Mouse (Mus musculus): ENCODE data around the gene Hk3.

The Hk3 gene

GRCm38 (mm10) chr13:55021194-55021779, at the start of gene Hk3:
Gene Hk3, minus strand, starts transcription at chr13:55021385.
- no peak for DNase-seq (ENCODE audit: extremely low spot score, low spot score)

GRCm38 (mm10) chr13:55069719-55070118, 48.5 kb upstream of the Hk3 start:
- DNase-seq (ENCODE audit: extremely low spot score, low spot score) = no peak

- no peak for DNase-seq (ENCODE audit: extremely low spot score, low spot score)
These were observed 42.1 kb upstream of the Hk3 start for GRCm38 (mm10) chr13:55063276-55063675.

GRCm38 (mm10) chr13:55058042-55058441, 36.9 kb upstream of the Hk3 start:
- DNase-seq (ENCODE audit: extremely low spot score, low spot score) = no peak

GRCm38 (mm10) chr13:55047706-55048105, 26.5 kb upstream of the Hk3 start:
- DNase-seq (ENCODE audit: extremely low spot score, low spot score) = no peak

- DNase-seq (ENCODE audit: extremely low spot score, low spot score) = no peak
These were observed 18.8 kb upstream of the Hk3 start for GRCm38 (mm10) chr13:55040016-55040415.

- no peak for DNase-seq (ENCODE audit: extremely low spot score, low spot score)
These were observed 3.0 kb upstream of the Hk3 start for GRCm38 (mm10) chr13:55024215-55024614.

GRCm38 (mm10) chr13:55022715-55023114, 1.5 kb upstream of the Hk3 start:
- no peak for DNase-seq (ENCODE audit: extremely low spot score, low spot score)

- DNase-seq (ENCODE audit: extremely low spot score, low spot score) = no peak
These were observed 1.1 kb upstream of the Hk3 start for GRCm38 (mm10) chr13:55022256-55022655.

GRCm38 (mm10) chr13:55020051-55020450, 1.1 kb downstream of the Hk3 start:
- no peak for DNase-seq (ENCODE audit: extremely low spot score, low spot score)

- peak; percentile 11 for DNase-seq (ENCODE audit: extremely low spot score, low spot score)
These were observed 2.0 kb downstream of the Hk3 start for GRCm38 (mm10) chr13:55019181-55019580.

GRCm38 (mm10) chr13:55018700-55019099, 2.5 kb downstream of the Hk3 start:
- no peak for DNase-seq (ENCODE audit: extremely low spot score, low spot score)

- DNase-seq (ENCODE audit: extremely low spot score, low spot score) = no peak
These were observed 3.1 kb downstream of the Hk3 start for GRCm38 (mm10) chr13:55017898-55018599.

GRCm38 (mm10) chr13:55017154-55017897, 3.9 kb downstream of the Hk3 start:
- peak; percentile 7 for DNase-seq (ENCODE audit: extremely low spot score, low spot score)

- DNase-seq (ENCODE audit: extremely low spot score, low spot score) = peak; percentile 39
These were observed 6.7 kb downstream of the Hk3 start for GRCm38 (mm10) chr13:55014451-55014850.

GRCm38 (mm10) chr13:55013702-55014344, 7.4 kb downstream of the Hk3 start:
- DNase-seq (ENCODE audit: extremely low spot score, low spot score) = no peak

GRCm38 (mm10) chr13:55011981-55012478, 9.2 kb downstream of the Hk3 start:
- peak; percentile 36 for DNase-seq (ENCODE audit: extremely low spot score, low spot score)

- DNase-seq (ENCODE audit: extremely low spot score, low spot score) = no peak
These were observed 10.1 kb downstream of the Hk3 start for GRCm38 (mm10) chr13:55011103-55011502.

GRCm38 (mm10) chr13:55008589-55008988, 12.6 kb downstream of the Hk3 start:
- DNase-seq (ENCODE audit: extremely low spot score, low spot score) = peak; percentile 68

- no peak for DNase-seq (ENCODE audit: extremely low spot score, low spot score)
These were observed 14.8 kb downstream of the Hk3 start for GRCm38 (mm10) chr13:55006415-55006742.

GRCm38 (mm10) chr13:55005691-55006414, 15.3 kb downstream of the Hk3 start:
- DNase-seq (ENCODE audit: extremely low spot score, low spot score) = no peak
